Mouse (Mus musculus) bone marrow, adult 2 months (tissue): Measurements from ENCODE around the gene Rpl13a. TPM values are rescaled to one million over a fixed set of nuclear protein-coding genes. Genes with fewer than 3 reads are reported as not detected.

Source experiments
- H3K27ac ChIP-seq: fragments of 200-500 bp; 2 replicates; pipeline ENCODE4 v1.5.1; 2012; ENCODE audit warnings: low read depth, mild to moderate bottlenecking, control low read depth, inconsistent platforms, low read length; ENCODE audit not compliant: control insufficient read depth, poor library complexity, insufficient read depth
- H3K4me1 ChIP-seq: fragments of 200-500 bp; 2 replicates; pipeline ENCODE4 v1.6.1; 2011; ENCODE audit warnings: low read length; ENCODE audit not compliant: control insufficient read depth, insufficient read depth
- H3K4me3 ChIP-seq: fragments of 200-500 bp; replicated peaks from 2 replicates; pipeline ENCODE3; 2011; ENCODE audit warnings: mild to moderate bottlenecking, low read depth, low read length, control low read depth; ENCODE audit not compliant: control insufficient read depth
- CTCF ChIP-seq: fragments of 200-500 bp; IDR thresholded peaks from 2 replicates; pipeline ENCODE4 v1.5.1; 2011; ENCODE audit warnings: low read length, control low read depth; ENCODE audit not compliant: control insufficient read depth, insufficient read depth
- POLR2A ChIP-seq: fragments of 200-500 bp; IDR thresholded peaks from 2 replicates; pipeline ENCODE4 v1.6.1; 2011; ENCODE audit warnings: low read depth, mild to moderate bottlenecking, control low read depth, low read length, borderline replicate concordance; ENCODE audit not compliant: control insufficient read depth
- WGBS: fragments of 180-500 bp; shearing (Covaris S2); methylation state at CpG from one replicate; pipeline ENCODE4 v1.1.7; 2018; 5-methylcytosine and 5-hydroxymethylcytosine counted together
- polyA plus RNA-seq: library from polyadenylated mRNA; stranded (reverse); fragments of >200 nt; gene quantifications from 2 replicates; pipeline ENCODE4 v1.2.4, GENCODE M21; 2011; ENCODE audit warnings: low replicate concordance; ENCODE audit not compliant: missing spikeins, insufficient read depth, insufficient read length

The Rpl13a gene
- polyA plus RNA-seq, 1 experiment: 4,441 TPM

GRCm38 (mm10) chr7:45107052-45107645, 21.4 kb downstream of the Rpl13a start:
- Histone ChIP-seq H3K27ac (no peak overlapping the region), H3K4me1 (no peaks in the 10 kb centered on the region; the same call in 1 of the 2 replicates), H3K4me3 (no peak overlapping the region)
- 26% methylated on average over 5 of the region's 5 CpGs for WGBS
- no peak for TF ChIP-seq CTCF
- TF ChIP-seq POLR2A: no peak

GRCm38 (mm10) chr7:45106441-45106840, 22.1 kb downstream of the Rpl13a start:
- no peaks in the 10 kb centered on the region; the same call in 1 of the 2 replicates for H3K4me1 ChIP-seq
- 70% methylated on average over 6 of the region's 6 CpGs for WGBS
- no peak overlapping the region for H3K27ac ChIP-seq
- TF ChIP-seq CTCF (no peak), POLR2A (no peak)
- no peak overlapping the region for H3K4me3 ChIP-seq

GRCm38 (mm10) chr7:45105491-45105890, 23.1 kb downstream of the Rpl13a start:
- WGBS: 72% methylated on average over 8 of the region's 8 CpGs
- TF ChIP-seq POLR2A (no peak), CTCF (no peak)
- Histone ChIP-seq H3K4me3 (no peak overlapping the region), H3K4me1 (no peaks in the 10 kb centered on the region; the same call in 1 of the 2 replicates), H3K27ac (no peak overlapping the region)

GRCm38 (mm10) chr7:45104941-45105340, 23.6 kb downstream of the Rpl13a start:
- no peaks in the 10 kb centered on the region; the same call in 1 of the 2 replicates for H3K4me1 ChIP-seq
- H3K27ac ChIP-seq: no peak overlapping the region
- WGBS: 80% methylated on average over 5 of the region's 5 CpGs
- TF ChIP-seq POLR2A (no peak), CTCF (no peak)
- no peak overlapping the region for H3K4me3 ChIP-seq

GRCm38 (mm10) chr7:45103652-45104180, 24.8 kb downstream of the Rpl13a start, which contains the start of gene Fcgrt:
Fcgrt (minus strand) TSS chr7:45103851.
- TF ChIP-seq POLR2A (0 out of 2 replicates have a peak, but pooled peaks have one; percentile 30), CTCF (no peak)
- H3K4me1 ChIP-seq: no peaks in the 10 kb centered on the region; the same call in 1 of the 2 replicates
- H3K4me3 ChIP-seq: peak within 1 kb of the TSS; percentile 22
- H3K27ac ChIP-seq: peak within 1 kb of the TSS; percentile 24
- 15% methylated on average over 7 of the region's 7 CpGs for WGBS

GRCm38 (mm10) chr7:45102940-45103585, 25.5 kb downstream of the Rpl13a start:
- H3K4me3 ChIP-seq: peak overlapping the region; percentile 22
- 80% methylated on average over 9 of the region's 9 CpGs for WGBS
- H3K27ac ChIP-seq: peak overlapping the region; percentile 24
- no peak for TF ChIP-seq CTCF
- TF ChIP-seq POLR2A: no peak
- H3K4me1 ChIP-seq: no peaks in the 10 kb centered on the region; the same call in 1 of the 2 replicates

- 69% methylated on average over 11 of the region's 11 CpGs for WGBS
- H3K4me1 ChIP-seq: no peaks in the 10 kb centered on the region
- TF ChIP-seq CTCF (no peak), POLR2A (no peak)
- no peak overlapping the region for H3K27ac ChIP-seq
- H3K4me3 ChIP-seq: no peak overlapping the region
Observed at GRCm38 (mm10) chr7:45102441-45102840, 26.1 kb downstream of the Rpl13a start.

- H3K4me1 ChIP-seq: no peaks in the 10 kb centered on the region
- no peak overlapping the region for H3K27ac ChIP-seq
- 88% methylated on average over 6 of the region's 6 CpGs for WGBS
- no peak overlapping the region for H3K4me3 ChIP-seq
- TF ChIP-seq CTCF (no peak), POLR2A (no peak)
Observed at GRCm38 (mm10) chr7:45100046-45100445, 28.5 kb downstream of the Rpl13a start.
